Mouse (Mus musculus) MEL (cell line): ENCODE data around the gene Ahsa1. TPM values are rescaled to one million over a fixed set of nuclear protein-coding genes. Genes with fewer than 3 reads are reported as not detected.

Experiments used
- DNase-seq: peaks from one replicate; pipeline ENCODE4 v3.0.0; 2011; ENCODE audit warnings: low read depth, low spot score
- H3K27ac ChIP-seq: 2 replicates; pipeline ENCODE4 v1.5.1; 2012; ENCODE audit warnings: low read depth, mild to moderate bottlenecking, control low read depth, low read length, moderate library complexity; ENCODE audit not compliant: control insufficient read depth
- H3K27me3 ChIP-seq, 2 experiments: fragments of 150-350 bp in 1 of 2; sonication (generic) in 1 of 2; 2 replicates each; pipeline ENCODE4 v1.6.1; 2012; ENCODE audit warnings: low read length in 2 of 2, mild to moderate bottlenecking in 2 of 2, improper control_type of control experiment in 1 of 2, moderate library complexity in 1 of 2; ENCODE audit not compliant: insufficient read depth in 2 of 2, control insufficient read depth in 1 of 2
- H3K36me3 ChIP-seq, 2 experiments: 2 replicates each; pipeline ENCODE4 v1.6.1; 2012 to 2014; ENCODE audit warnings: low read length in 2 of 2, improper control_type of control experiment in 1 of 2, inconsistent platforms in 1 of 2, mild to moderate bottlenecking in 1 of 2; ENCODE audit not compliant: insufficient read depth in 2 of 2, control insufficient read depth in 1 of 2
- H3K4me1 ChIP-seq, 2 experiments: fragments of 150-350 bp in 1 of 2; sonication (generic) in 1 of 2; 2 replicates each; pipeline ENCODE4 v1.6.1; 2012; ENCODE audit warnings: low read length in 2 of 2, improper control_type of control experiment in 1 of 2, mild to moderate bottlenecking in 1 of 2; ENCODE audit not compliant: insufficient read depth in 2 of 2, control insufficient read depth in 1 of 2
- H3K4me3 ChIP-seq, 2 experiments: fragments of 150-350 bp in 1 of 2; sonication (generic) in 1 of 2; 2 replicates each; pipeline ENCODE4 v1.5.1; 2012; ENCODE audit warnings: low read depth in 2 of 2, low read length in 2 of 2, mild to moderate bottlenecking in 2 of 2, moderate library complexity in 2 of 2, control low read depth in 1 of 2, improper control_type of control experiment in 1 of 2; ENCODE audit not compliant: control insufficient read depth in 1 of 2, insufficient read depth in 1 of 2
- H3K79me2 ChIP-seq: 2 replicates; pipeline ENCODE4 v1.6.1; 2012; ENCODE audit warnings: mild to moderate bottlenecking, low read length, moderate library complexity; ENCODE audit not compliant: control insufficient read depth, poor library complexity, insufficient read depth
- H3K9ac ChIP-seq: 2 replicates; pipeline ENCODE4 v1.6.1; 2012; ENCODE audit warnings: low read depth, mild to moderate bottlenecking, control low read depth, low read length, moderate library complexity; ENCODE audit not compliant: control insufficient read depth, poor library complexity, severe bottlenecking
- H3K9me3 ChIP-seq: fragments of 150-350 bp; sonication (generic); replicated peaks from 2 replicates; pipeline ENCODE4 v1.6.1; 2012; ENCODE audit warnings: mild to moderate bottlenecking, low read length, improper control_type of control experiment, moderate library complexity; ENCODE audit not compliant: insufficient read depth
- CHD1 ChIP-seq: IDR thresholded peaks from 2 replicates; pipeline ENCODE4 v1.6.1; 2012; ENCODE audit warnings: low read depth, mild to moderate bottlenecking, inconsistent platforms, low read length, improper control_type of control experiment
- E2F4 ChIP-seq: IDR thresholded peaks from 2 replicates; pipeline ENCODE4 v1.6.1; 2011; ENCODE audit warnings: low read depth, low read length, improper control_type of control experiment, borderline replicate concordance
- ELF1 ChIP-seq: IDR thresholded peaks from 2 replicates; pipeline ENCODE4 v1.6.1; 2014; ENCODE audit warnings: low read depth, mild to moderate bottlenecking, inconsistent platforms, low read length, improper control_type of control experiment, moderate library complexity
- GABPA ChIP-seq: IDR thresholded peaks from 2 replicates; pipeline ENCODE4 v1.6.1; 2012; ENCODE audit warnings: low read depth, mild to moderate bottlenecking, inconsistent platforms, low read length, improper control_type of control experiment, moderate library complexity
- GATA1 ChIP-seq: IDR thresholded peaks from 2 replicates; pipeline ENCODE4 v1.6.1; 2011; ENCODE audit warnings: low read depth, low read length, improper control_type of control experiment
- HCFC1 ChIP-seq: IDR thresholded peaks from 2 replicates; pipeline ENCODE4 v1.6.1; 2012; ENCODE audit warnings: low read depth, mild to moderate bottlenecking, inconsistent platforms, low read length, improper control_type of control experiment, moderate library complexity
- JUND ChIP-seq: IDR thresholded peaks from 2 replicates; pipeline ENCODE4 v1.6.1; 2011; ENCODE audit warnings: low read depth, mild to moderate bottlenecking, improper control_type of control experiment, low read length
- KAT2A ChIP-seq: conservative IDR thresholded peaks from 2 replicates; pipeline ENCODE4 v1.6.1; 2012; ENCODE audit warnings: low read depth, low read length, improper control_type of control experiment, inconsistent platforms
- MAFK ChIP-seq: IDR thresholded peaks from 2 replicates; pipeline ENCODE4 v1.6.1; 2011; ENCODE audit warnings: low read depth, mild to moderate bottlenecking, low read length, improper control_type of control experiment, borderline replicate concordance
- MAX ChIP-seq: IDR thresholded peaks from 2 replicates; pipeline ENCODE4 v1.6.1; 2011; ENCODE audit warnings: low read length, improper control_type of control experiment
- MEF2A ChIP-seq: IDR thresholded peaks from 2 replicates; pipeline ENCODE4 v1.6.1; 2014; ENCODE audit warnings: low read depth, mild to moderate bottlenecking, inconsistent platforms, low read length, improper control_type of control experiment; ENCODE audit not compliant: poor library complexity, insufficient replicate concordance, severe bottlenecking; ENCODE audit errors: extremely low read depth
- MXI1 ChIP-seq: IDR thresholded peaks from 2 replicates; pipeline ENCODE4 v1.6.1; 2011; ENCODE audit warnings: mild to moderate bottlenecking, low read depth, low read length, improper control_type of control experiment
- MYC ChIP-seq: IDR thresholded peaks from 2 replicates; pipeline ENCODE4 v1.6.1; 2011; ENCODE audit warnings: low read depth, mild to moderate bottlenecking, low read length, improper control_type of control experiment, moderate library complexity
- NELFE ChIP-seq: IDR thresholded peaks from 2 replicates; pipeline ENCODE4 v1.6.1; 2011; ENCODE audit warnings: low read depth, low read length, improper control_type of control experiment
- NRF1 ChIP-seq: IDR thresholded peaks from 2 replicates; pipeline ENCODE4 v1.6.1; 2014; ENCODE audit warnings: low read depth, mild to moderate bottlenecking, inconsistent platforms, low read length, improper control_type of control experiment, moderate library complexity; ENCODE audit not compliant: poor library complexity, insufficient read depth, severe bottlenecking
- POLR2A ChIP-seq, 2 experiments: IDR thresholded peaks; 2 replicates each; pipeline ENCODE4 v1.6.1; 2011 to 2012; ENCODE audit warnings: low read length in 2 of 2, mild to moderate bottlenecking in 2 of 2, control low read depth in 1 of 2, improper control_type of control experiment in 1 of 2, low read depth in 1 of 2, moderate library complexity in 1 of 2; ENCODE audit not compliant: control insufficient read depth in 1 of 2, insufficient read depth in 1 of 2, poor library complexity in 1 of 2
- POLR2AphosphoS5 ChIP-seq: IDR thresholded peaks from 2 replicates; pipeline ENCODE4 v1.6.1; 2012; ENCODE audit warnings: low read depth, borderline replicate concordance, mild to moderate bottlenecking, inconsistent platforms, low read length, moderate library complexity, mixed read lengths
- RAD21 ChIP-seq: IDR thresholded peaks from 2 replicates; pipeline ENCODE4 v1.6.1; 2011; ENCODE audit warnings: mild to moderate bottlenecking, low read depth, low read length, improper control_type of control experiment
- SIN3A ChIP-seq: IDR thresholded peaks from 2 replicates; pipeline ENCODE4 v1.6.1; 2012; ENCODE audit warnings: low read length, improper control_type of control experiment, inconsistent platforms
- SMC3 ChIP-seq: IDR thresholded peaks from 2 replicates; pipeline ENCODE4 v1.6.1; 2011; ENCODE audit warnings: low read depth, low read length, improper control_type of control experiment
- TAL1 ChIP-seq: IDR thresholded peaks from 2 replicates; pipeline ENCODE4 v1.6.1; 2012; ENCODE audit warnings: mild to moderate bottlenecking, inconsistent platforms, low read length, moderate library complexity, mixed read lengths
- TCF12 ChIP-seq: IDR thresholded peaks from 2 replicates; pipeline ENCODE4 v1.6.1; 2014; ENCODE audit warnings: low read depth, mild to moderate bottlenecking, inconsistent platforms, low read length, improper control_type of control experiment, moderate library complexity
- UBTF ChIP-seq: IDR thresholded peaks from 2 replicates; pipeline ENCODE4 v1.6.1; 2012; ENCODE audit warnings: low read depth, mild to moderate bottlenecking, inconsistent platforms, low read length, improper control_type of control experiment, moderate library complexity, borderline replicate concordance; ENCODE audit not compliant: insufficient read depth
- USF1 ChIP-seq: IDR thresholded peaks from 2 replicates; pipeline ENCODE4 v1.6.1; 2014; ENCODE audit warnings: low read depth, mild to moderate bottlenecking, inconsistent platforms, low read length, improper control_type of control experiment, moderate library complexity
- USF2 ChIP-seq, 2 experiments: IDR thresholded peaks; 2 replicates each; pipeline ENCODE4 v1.6.1; 2011 to 2012; ENCODE audit warnings: improper control_type of control experiment in 2 of 2, low read length in 2 of 2, borderline replicate concordance in 1 of 2, inconsistent platforms in 1 of 2, low read depth in 1 of 2, mild to moderate bottlenecking in 1 of 2; ENCODE audit not compliant: insufficient read depth in 1 of 2
- ZKSCAN1 ChIP-seq: IDR thresholded peaks from 2 replicates; pipeline ENCODE4 v1.6.1; 2012; ENCODE audit warnings: low read depth, mild to moderate bottlenecking, inconsistent platforms, low read length, improper control_type of control experiment, moderate library complexity
- ZNF384 ChIP-seq: IDR thresholded peaks from 2 replicates; pipeline ENCODE4 v1.6.1; 2012; ENCODE audit warnings: low read depth, mild to moderate bottlenecking, inconsistent platforms, low read length, improper control_type of control experiment
- polyA plus RNA-seq, 2 experiments: library from polyadenylated mRNA; stranded (reverse) in 1 of 2; unstranded in 1 of 2; fragments of >175 nt in 1 of 2; fragments of >200 nt in 1 of 2; gene quantifications; 2 replicates each; pipeline versions ENCODE4 v1.2.1 to v1.2.4; 2012; ENCODE audit warnings: low replicate concordance in 2 of 2, low read depth in 1 of 2; ENCODE audit not compliant: insufficient read length in 2 of 2, insufficient read depth in 1 of 2, missing spikeins in 1 of 2
- total RNA-seq: library from RNA; depleted of rRNA; stranded (reverse); fragments of 300-350 nt; gene quantifications from 2 replicates; pipeline ENCODE4 v1.2.3, GENCODE M21; 2012

Ahsa1 gene
- total and polyA plus RNA-seq, 3 experiments, result 403 to 424 TPM; not detected in 1

DNA sequence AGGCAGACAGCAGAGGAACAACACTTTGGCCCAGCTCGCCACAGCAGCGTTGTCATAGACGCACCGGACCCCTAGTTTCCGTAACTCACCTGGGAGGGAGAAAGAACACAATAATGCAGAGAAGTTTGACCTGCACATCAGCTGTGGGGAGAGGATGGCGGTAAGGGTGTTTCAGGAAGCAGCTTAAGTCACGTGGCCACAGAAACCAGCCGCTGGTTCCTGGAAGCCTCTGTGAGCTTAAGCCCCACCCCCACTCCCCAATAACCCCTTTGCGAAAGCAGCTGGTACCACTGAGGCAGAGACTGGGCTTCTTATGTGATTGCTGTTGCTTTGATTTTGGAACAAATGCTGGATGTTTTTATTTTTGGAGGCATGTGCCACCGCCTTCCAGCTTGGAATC lies 41.3 kb upstream of the Ahsa1 start:
- Histone ChIP-seq H3K4me3 (no peak overlapping the region), H3K27ac (no peak overlapping the region), H3K9me3 (no peaks in the 10 kb centered on the region), H3K79me2 (no peaks in the 10 kb centered on the region), H3K9ac (no peak overlapping the region), H3K36me3 (peaks cover 0 to under 1% of the 10 kb centered on the region in 2 experiments; a peak in 1 of 4 replicates), H3K27me3 (no peaks in the 10 kb centered on the region), H3K4me1 (peaks cover 0 to 3% of the 10 kb centered on the region in 2 experiments; a peak in 1 of 4 replicates)
- TF ChIP-seq TCF12 (no peak), NELFE (no peak), GATA1 (no peak), RAD21 (no peak), HCFC1 (no peak), POLR2A (IDR thresholded peaks at IDR 0.05; ENCODE audit: control insufficient read depth in 1 of 2, insufficient read depth in 1 of 2, low read depth in 1 of 2, low read length in 2 of 2, poor library complexity in 1 of 2) (no peak), TAL1 (no peak), USF2 (IDR thresholded peaks at IDR 0.05; ENCODE audit: borderline replicate concordance in 1 of 2, insufficient read depth in 1 of 2, low read depth in 1 of 2, low read length in 2 of 2) (no peak), E2F4 (no peak), MXI1 (no peak), MAFK (no peak), UBTF (no peak), POLR2AphosphoS5 (no peak)
- DNase-seq, result no peak

DNA sequence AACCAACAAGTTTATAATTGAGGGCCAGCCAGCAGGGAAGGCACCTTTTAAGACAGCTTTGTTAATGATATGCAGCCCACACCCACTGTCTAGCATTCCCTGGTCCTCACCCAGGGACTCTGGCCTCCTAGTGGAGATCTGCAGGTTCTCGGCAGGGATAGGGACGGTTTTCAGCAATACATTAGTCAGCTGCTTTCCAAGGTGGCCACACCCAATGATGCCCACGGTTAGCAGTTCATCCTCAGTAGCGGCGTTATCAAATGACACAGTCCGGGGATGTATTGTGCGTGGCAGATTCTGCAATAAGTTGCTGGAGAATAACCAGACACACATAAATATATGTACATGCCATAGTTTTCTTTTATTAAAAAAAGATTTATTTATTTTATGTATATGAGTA lies 39.5 kb upstream of the Ahsa1 start:
- no peaks in the 10 kb centered on the region for H3K9me3 ChIP-seq
- no peak for DNase-seq
- no peak for TF ChIP-seq ZNF384
- no peak for TF ChIP-seq ZKSCAN1
- no peak for TF ChIP-seq KAT2A
- TF ChIP-seq SIN3A, result no peak
- TF ChIP-seq GATA1, result no peak
- TF ChIP-seq MEF2A, result no peak
- no peak for TF ChIP-seq SMC3
- no peak for TF ChIP-seq JUND
- TF ChIP-seq MAX, result no peak
- no peak for TF ChIP-seq USF1
- no peak for TF ChIP-seq E2F4
- no peak for TF ChIP-seq TCF12
- no peak for TF ChIP-seq CHD1
- no peak for TF ChIP-seq GABPA
- no peak for TF ChIP-seq TAL1
- TF ChIP-seq MYC, result no peak
- no peak for TF ChIP-seq NRF1
- TF ChIP-seq ELF1, result no peak
- TF ChIP-seq, all 39 proteins: peak for 0
- Histone ChIP-seq H3K9ac (no peak overlapping the region), H3K79me2 (no peaks in the 10 kb centered on the region), H3K4me1 (peaks cover 2 to 12% of the 10 kb centered on the region in 2 experiments; a peak in 3 of 4 replicates), H3K36me3 (peaks cover 0 to 7% of the 10 kb centered on the region in 2 experiments; a peak in 2 of 4 replicates), H3K27me3 (no peaks in the 10 kb centered on the region), H3K4me3 (no peak overlapping the region), H3K27ac (no peak overlapping the region)
